Mouse (Mus musculus) lung, adult 2 months (tissue): ENCODE measurements around the gene Rbm34.

Experiments used
- CTCF ChIP-seq: fragments of 200-500 bp; IDR thresholded peaks from 2 replicates; pipeline ENCODE4 v1.5.1; 2011; ENCODE audit warnings: mild to moderate bottlenecking, low read length, control low read depth; ENCODE audit not compliant: insufficient read depth
- POLR2A ChIP-seq: fragments of 200-500 bp; IDR thresholded peaks from 2 replicates; pipeline ENCODE4 v1.6.1; 2011; ENCODE audit warnings: low read depth, mild to moderate bottlenecking, control low read depth, low read length, borderline replicate concordance; ENCODE audit errors: extremely low read depth

GRCm38 (mm10) chr8:126968107-126968506 lies 2.8 kb downstream of the Rbm34 start:
- no peak for TF ChIP-seq CTCF
- no peak for TF ChIP-seq POLR2A
